Mouse (Mus musculus) forebrain, embryonic 15.5 days (tissue): ENCODE results near the gene Runx3. TPM values are rescaled to one million over a fixed set of nuclear protein-coding genes. Genes with fewer than 3 reads are reported as not detected.
A peak's percentile ranks its signal among the peaks of the same experiment; 100 is the strongest.

Experiments
- ATAC-seq: fragments of 200-750 bp; cut with Nextera tagmentation; replicated peaks from 2 replicates; pipeline ENCODE4 v1.8.0; 2017; ENCODE audit warnings: mild to moderate bottlenecking, moderate TSS enrichment, moderate library complexity
- H3K27ac ChIP-seq: fragments of 300-500 bp; sonication (generic); replicated peaks from 2 replicates; pipeline ENCODE4 v1.5.1; 2015; ENCODE audit warnings: mild to moderate bottlenecking, inconsistent platforms
- H3K27me3 ChIP-seq: fragments of 300-500 bp; sonication (generic); 2 replicates; pipeline ENCODE4 v1.6.1; 2015; ENCODE audit warnings: inconsistent platforms
- H3K36me3 ChIP-seq: fragments of 300-500 bp; sonication (generic); 2 replicates; pipeline ENCODE4 v1.6.1; 2015; ENCODE audit warnings: mild to moderate bottlenecking, inconsistent platforms
- H3K4me1 ChIP-seq: fragments of 300-500 bp; sonication (generic); 2 replicates; pipeline ENCODE4 v1.6.1; 2015; ENCODE audit warnings: inconsistent platforms
- H3K4me2 ChIP-seq: fragments of 300-500 bp; sonication (generic); replicated peaks from 2 replicates; pipeline ENCODE4 v1.6.1; 2015; ENCODE audit warnings: mild to moderate bottlenecking, inconsistent platforms
- H3K4me3 ChIP-seq: fragments of 300-500 bp; sonication (generic); 2 replicates; pipeline ENCODE4 v1.5.1; 2015; ENCODE audit warnings: mild to moderate bottlenecking, inconsistent platforms
- H3K9ac ChIP-seq: fragments of 300-500 bp; sonication (generic); replicated peaks from 2 replicates; pipeline ENCODE4 v1.6.1; 2015; ENCODE audit warnings: mild to moderate bottlenecking, inconsistent platforms
- H3K9me3 ChIP-seq: fragments of 300-500 bp; sonication (generic); 2 replicates; pipeline ENCODE4 v1.6.1; 2016; ENCODE audit warnings: inconsistent platforms
- WGBS: fragments of 180-500 bp; shearing (Covaris S2); methylation state at CpG from one replicate; pipeline ENCODE4 v1.1.7; 2015; ENCODE audit warnings: mixed read lengths; 5-methylcytosine and 5-hydroxymethylcytosine counted together
- polyA plus RNA-seq: library from polyadenylated mRNA; unstranded; fragments of >200 nt; fragmentation: Nextera tagmentation; extraction: Ambion mirVana; gene quantifications from 2 replicates; pipeline ENCODE4 v1.2.1, GENCODE M21; 2015

Gene Runx3
- polyA plus RNA-seq, 1 experiment from 2014 or later, result not detected

- Histone ChIP-seq H3K4me3 (no peak overlapping the region), H3K9ac (no peak overlapping the region), H3K36me3 (no peaks in the 10 kb centered on the region), H3K9me3 (no peaks in the 10 kb centered on the region), H3K4me1 (no peaks in the 10 kb centered on the region), H3K27me3 (no peaks in the 10 kb centered on the region), H3K4me2 (no peak overlapping the region), H3K27ac (no peak overlapping the region)
- 88% methylated on average over 9 of the region's 9 CpGs for WGBS
- ATAC-seq, result no peak
Measured at GRCm38 (mm10) chr4:135117846-135118245, 2.6 kb upstream of the Runx3 start.

- Histone ChIP-seq H3K36me3 (no peaks in the 10 kb centered on the region), H3K27ac (no peak overlapping the region), H3K4me2 (no peak overlapping the region), H3K9me3 (no peaks in the 10 kb centered on the region), H3K9ac (no peak overlapping the region), H3K4me3 (no peak overlapping the region), H3K27me3 (no peaks in the 10 kb centered on the region), H3K4me1 (no peaks in the 10 kb centered on the region)
- WGBS, result 95% methylated on average over 12 of the region's 12 CpGs
- no peak for ATAC-seq
Measured at GRCm38 (mm10) chr4:135118855-135119474, 1.5 kb upstream of the Runx3 start.

- Histone ChIP-seq H3K9me3 (no peaks in the 10 kb centered on the region), H3K4me2 (no peak overlapping the region), H3K9ac (no peak overlapping the region), H3K4me3 (no peak overlapping the region), H3K4me1 (peaks cover 2% of the 10 kb centered on the region; the same call in 1 of the 2 replicates), H3K36me3 (no peaks in the 10 kb centered on the region), H3K27ac (no peak overlapping the region), H3K27me3 (no peaks in the 10 kb centered on the region)
- WGBS, result 68% methylated on average over 5 of the region's 5 CpGs
- no peak for ATAC-seq
Measured at GRCm38 (mm10) chr4:135123721-135124120, 3.3 kb downstream of the Runx3 start.

GRCm38 (mm10) chr4:135124732-135125131 lies 4.3 kb downstream of the Runx3 start:
- Histone ChIP-seq H3K27me3 (0 out of 2 replicates have a peak, but pooled peaks cover 4% of the 10 kb centered on the region), H3K4me2 (no peak overlapping the region), H3K4me1 (peaks cover 5% of the 10 kb centered on the region; the same call in 1 of the 2 replicates), H3K27ac (no peak overlapping the region), H3K9me3 (no peaks in the 10 kb centered on the region), H3K36me3 (no peaks in the 10 kb centered on the region), H3K9ac (no peak overlapping the region), H3K4me3 (no peak overlapping the region)
- no peak for ATAC-seq
- 87% methylated on average over 6 of the region's 6 CpGs for WGBS

GRCm38 (mm10) chr4:135125152-135125551 lies 4.7 kb downstream of the Runx3 start:
- Histone ChIP-seq H3K9ac (no peak overlapping the region), H3K4me2 (no peak overlapping the region), H3K27ac (no peak overlapping the region), H3K4me1 (peaks cover 5% of the 10 kb centered on the region; the same call in 1 of the 2 replicates), H3K36me3 (no peaks in the 10 kb centered on the region), H3K4me3 (no peak overlapping the region), H3K9me3 (no peaks in the 10 kb centered on the region), H3K27me3 (0 out of 2 replicates have a peak, but pooled peaks cover 4% of the 10 kb centered on the region)
- ATAC-seq, result no peak
- 80% methylated on average over 3 of the region's 3 CpGs for WGBS

- Histone ChIP-seq H3K4me1 (peaks cover 5% of the 10 kb centered on the region; the same call in 1 of the 2 replicates), H3K27me3 (0 out of 2 replicates have a peak, but pooled peaks cover 4% of the 10 kb centered on the region), H3K4me3 (no peak overlapping the region), H3K27ac (no peak overlapping the region), H3K9me3 (no peaks in the 10 kb centered on the region), H3K4me2 (no peak overlapping the region), H3K9ac (no peak overlapping the region), H3K36me3 (no peaks in the 10 kb centered on the region)
- ATAC-seq, result no peak
- WGBS, result 71% methylated on average over 5 of the region's 5 CpGs
Measured at GRCm38 (mm10) chr4:135126385-135126784, 5.9 kb downstream of the Runx3 start.

GRCm38 (mm10) chr4:135128841-135129520 lies 8.5 kb downstream of the Runx3 start:
- no peak for ATAC-seq
- Histone ChIP-seq H3K27me3 (0 out of 2 replicates have a peak, but pooled peaks cover 4% of the 10 kb centered on the region), H3K4me1 (peaks cover 5% of the 10 kb centered on the region; the same call in 1 of the 2 replicates), H3K27ac (no peak overlapping the region), H3K9me3 (no peaks in the 10 kb centered on the region), H3K4me2 (peak overlapping the region; percentile 53), H3K4me3 (peak overlapping the region; percentile 32), H3K9ac (peak overlapping the region; percentile 30; the same call in 1 of the 2 replicates), H3K36me3 (no peaks in the 10 kb centered on the region)
- 19% methylated on average over 22 of the region's 22 CpGs for WGBS

- H3K36me3 ChIP-seq, result no peaks in the 10 kb centered on the region
- no peaks in the 10 kb centered on the region for H3K9me3 ChIP-seq
- 0 out of 2 replicates have a peak, but pooled peaks cover 4% of the 10 kb centered on the region for H3K27me3 ChIP-seq
- no peak overlapping the region for H3K4me2 ChIP-seq
- no peak overlapping the region for H3K27ac ChIP-seq
- H3K4me3 ChIP-seq, result no peak overlapping the region
- no peak for ATAC-seq
- WGBS, result 86% methylated on average over 6 of the region's 6 CpGs
- no peak overlapping the region for H3K9ac ChIP-seq
- H3K4me1 ChIP-seq, result peaks cover 5% of the 10 kb centered on the region; the same call in 1 of the 2 replicates
Measured at GRCm38 (mm10) chr4:135130156-135130555, 9.7 kb downstream of the Runx3 start.

GRCm38 (mm10) chr4:135131145-135131544 lies 10.7 kb downstream of the Runx3 start:
- Histone ChIP-seq H3K4me2 (no peak overlapping the region), H3K9me3 (no peaks in the 10 kb centered on the region), H3K4me1 (peaks cover 5% of the 10 kb centered on the region; the same call in 1 of the 2 replicates), H3K4me3 (no peak overlapping the region), H3K27ac (no peak overlapping the region), H3K36me3 (no peaks in the 10 kb centered on the region), H3K9ac (no peak overlapping the region), H3K27me3 (0 out of 2 replicates have a peak, but pooled peaks cover 4% of the 10 kb centered on the region)
- 90% methylated on average over 6 of the region's 6 CpGs for WGBS
- ATAC-seq, result no peak

- Histone ChIP-seq H3K27me3 (0 out of 2 replicates have a peak, but pooled peaks cover 4% of the 10 kb centered on the region), H3K9me3 (no peaks in the 10 kb centered on the region), H3K4me2 (no peak overlapping the region), H3K27ac (no peak overlapping the region), H3K36me3 (no peaks in the 10 kb centered on the region), H3K9ac (no peak overlapping the region), H3K4me1 (peaks cover 5% of the 10 kb centered on the region; the same call in 1 of the 2 replicates), H3K4me3 (no peak overlapping the region)
- ATAC-seq, result no peak
- 89% methylated on average over 12 of the region's 12 CpGs for WGBS
Measured at GRCm38 (mm10) chr4:135132797-135133196, 12.3 kb downstream of the Runx3 start.

GRCm38 (mm10) chr4:135133711-135134110 lies 13.3 kb downstream of the Runx3 start:
- Histone ChIP-seq H3K27ac (no peak overlapping the region), H3K36me3 (no peaks in the 10 kb centered on the region), H3K9ac (no peak overlapping the region), H3K4me3 (no peak overlapping the region), H3K4me1 (peaks cover 4% of the 10 kb centered on the region; the same call in 1 of the 2 replicates), H3K4me2 (no peak overlapping the region), H3K27me3 (peaks cover 10% of the 10 kb centered on the region), H3K9me3 (no peaks in the 10 kb centered on the region)
- WGBS, result 51% methylated on average over 4 of the region's 4 CpGs
- ATAC-seq, result no peak

- no peak overlapping the region for H3K9ac ChIP-seq
- no peaks in the 10 kb centered on the region for H3K36me3 ChIP-seq
- no peaks in the 10 kb centered on the region for H3K4me1 ChIP-seq
- H3K27ac ChIP-seq, result no peak overlapping the region
- no peaks in the 10 kb centered on the region for H3K9me3 ChIP-seq
- 67% methylated on average over 6 of the region's 6 CpGs for WGBS
- no peak overlapping the region for H3K4me3 ChIP-seq
- no peak overlapping the region for H3K4me2 ChIP-seq
- H3K27me3 ChIP-seq, result peaks cover 22% of the 10 kb centered on the region
- no peak for ATAC-seq
Measured at GRCm38 (mm10) chr4:135135331-135135730, 14.9 kb downstream of the Runx3 start.
